Mouse (Mus musculus): ENCODE data around the gene Ubap2. TPM values are rescaled to one million over a fixed set of nuclear protein-coding genes. Genes with fewer than 3 reads are reported as not detected.
A peak's percentile ranks its signal among the peaks of the same experiment; 100 is the strongest.

Gene Ubap2
- polyA plus RNA-seq (2015; fragmentation: Nextera tagmentation; extraction: Ambion mirVana): 50.1 and 57.0 TPM in 2 replicates

DNA sequence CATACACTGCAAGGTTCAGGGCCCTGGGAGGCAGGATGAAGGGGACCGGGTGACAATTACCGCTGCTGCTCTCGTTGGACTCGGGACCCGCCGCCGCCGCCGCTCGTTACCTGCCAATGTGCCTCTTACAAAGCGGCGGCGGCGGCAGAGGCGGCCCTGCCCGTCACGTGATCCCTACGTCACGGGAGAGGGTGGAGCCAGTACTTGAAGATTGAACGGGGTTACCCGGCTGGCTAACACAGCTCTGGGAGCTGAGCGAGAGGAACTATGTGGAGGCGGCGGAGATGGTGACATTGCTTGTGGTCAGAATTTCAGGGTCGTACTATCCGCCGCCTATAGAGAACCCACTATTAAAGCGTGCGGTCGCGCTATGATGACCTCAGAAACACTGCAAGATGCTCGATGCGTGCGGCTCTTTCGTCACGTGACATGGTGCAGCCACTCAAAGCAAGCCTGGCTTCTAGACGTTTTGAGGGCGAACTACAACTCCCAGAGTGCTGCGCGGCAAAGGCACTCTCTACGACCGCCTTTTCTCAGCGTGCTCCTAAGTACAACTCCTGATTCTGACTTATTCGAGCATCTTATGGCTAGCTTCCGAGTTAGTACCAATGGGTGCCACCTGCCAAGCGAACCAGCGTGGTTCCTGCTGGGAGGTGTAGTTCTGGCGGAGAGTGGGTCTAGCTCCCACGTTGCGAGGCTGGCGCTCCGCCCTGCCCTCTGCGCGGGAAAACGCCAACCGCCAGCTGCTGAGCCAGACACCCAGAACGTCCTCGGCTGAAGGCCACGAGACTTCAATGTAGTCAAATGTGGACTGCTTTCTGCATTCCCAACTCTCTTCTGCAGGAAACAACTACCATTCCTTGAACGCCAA, at the start of gene Ubap2:
TSS of gene Ubap2 (minus strand) at position 165 of the 871 bp plus-strand sequence.
- WGBS: under 1% methylated on average over 60 of the region's 60 CpGs
- Histone ChIP-seq H3K9ac (ENCODE audit: low read length) (peak within 1 kb of the TSS; percentile 92), H3K4me3 (ENCODE audit: low read length) (peak within 1 kb of the TSS; percentile 75), H3K27ac (ENCODE audit: low read length) (peak within 1 kb of the TSS; percentile 95), H3K36me3 (ENCODE audit: control insufficient read depth, insufficient read depth, low read length) (no peaks in the 10 kb centered on the region), H3K4me1 (replicated peaks; ENCODE audit: control insufficient read depth, insufficient read depth, low read length) (peaks cover 19% of the 10 kb centered on the region), H3K27me3 (ENCODE audit: control insufficient read depth, insufficient read depth, low read depth, low read length) (no peaks in the 10 kb centered on the region), H3K4me2 (ENCODE audit: low read depth, low read length) (peak within 1 kb of the TSS; percentile 89), H3K9me3 (ENCODE audit: control insufficient read depth, low read length) (no peaks in the 10 kb centered on the region)
- ATAC-seq (ENCODE audit: low read depth): peak; percentile 98

DNA sequence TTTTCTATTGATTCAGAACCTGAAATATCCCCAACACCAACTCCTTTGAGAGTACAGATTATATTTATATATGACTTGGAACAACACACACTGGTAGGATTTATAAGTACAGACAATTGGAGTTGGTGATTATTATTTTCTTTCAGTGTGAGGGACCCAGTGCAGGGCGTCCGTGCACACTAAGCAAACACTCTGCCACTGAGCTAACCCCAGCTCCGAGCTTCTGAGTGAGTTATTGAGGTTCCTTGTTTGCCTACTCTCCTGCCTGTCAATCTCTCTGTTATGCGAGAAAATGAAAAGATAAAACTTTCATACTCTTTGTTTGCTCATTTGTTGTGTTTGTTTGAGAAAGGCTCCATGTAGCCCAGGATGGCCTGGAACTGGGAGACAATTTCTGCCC, 46.0 kb upstream of the Ubap2 start:
- H3K27ac ChIP-seq (ENCODE audit: low read length): no peak overlapping the region
- no peaks in the 10 kb centered on the region for H3K27me3 ChIP-seq (ENCODE audit: control insufficient read depth, insufficient read depth, low read depth, low read length)
- H3K36me3 ChIP-seq (ENCODE audit: control insufficient read depth, insufficient read depth, low read length): no peaks in the 10 kb centered on the region
- H3K9ac ChIP-seq (ENCODE audit: low read length): no peak overlapping the region
- H3K4me1 ChIP-seq (replicated peaks; ENCODE audit: control insufficient read depth, insufficient read depth, low read length): no peaks in the 10 kb centered on the region
- no peak for ATAC-seq (ENCODE audit: low read depth)
- H3K4me2 ChIP-seq (ENCODE audit: low read depth, low read length): no peak overlapping the region
- H3K4me3 ChIP-seq (ENCODE audit: low read length): no peak overlapping the region
- WGBS: 35% methylated on average over 4 of the region's 4 CpGs
- no peaks in the 10 kb centered on the region for H3K9me3 ChIP-seq (ENCODE audit: control insufficient read depth, low read length)

DNA sequence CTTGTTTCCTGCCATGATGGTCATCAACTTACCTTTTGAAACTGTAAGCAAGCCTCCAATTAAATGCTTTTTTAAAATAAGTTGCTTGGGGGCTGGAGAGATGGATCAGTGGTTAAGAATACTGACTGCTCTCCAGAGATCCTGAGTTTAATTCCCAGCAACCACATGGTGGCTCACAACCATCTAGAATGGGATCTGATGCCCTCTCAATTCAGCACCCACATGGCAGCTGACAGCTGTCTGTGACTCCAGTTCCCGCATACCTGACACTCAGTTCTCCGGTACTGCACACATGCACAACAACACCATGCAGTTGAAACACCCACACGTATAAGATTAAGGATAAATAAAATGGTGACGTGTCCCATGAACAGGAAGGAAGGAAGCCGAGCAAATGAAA, 43.3 kb upstream of the Ubap2 start:
- no peak overlapping the region for H3K9ac ChIP-seq (ENCODE audit: low read length)
- H3K9me3 ChIP-seq (ENCODE audit: control insufficient read depth, low read length): no peaks in the 10 kb centered on the region
- no peak for ATAC-seq (ENCODE audit: low read depth)
- H3K4me2 ChIP-seq (ENCODE audit: low read depth, low read length): no peak overlapping the region
- H3K27me3 ChIP-seq (ENCODE audit: control insufficient read depth, insufficient read depth, low read depth, low read length): no peaks in the 10 kb centered on the region
- no peaks in the 10 kb centered on the region for H3K36me3 ChIP-seq (ENCODE audit: control insufficient read depth, insufficient read depth, low read length)
- H3K27ac ChIP-seq (ENCODE audit: low read length): no peak overlapping the region
- no peak overlapping the region for H3K4me3 ChIP-seq (ENCODE audit: low read length)
- WGBS: 59% methylated on average over 5 of the region's 5 CpGs
- H3K4me1 ChIP-seq (replicated peaks; ENCODE audit: control insufficient read depth, insufficient read depth, low read length): peaks cover 5% of the 10 kb centered on the region

DNA sequence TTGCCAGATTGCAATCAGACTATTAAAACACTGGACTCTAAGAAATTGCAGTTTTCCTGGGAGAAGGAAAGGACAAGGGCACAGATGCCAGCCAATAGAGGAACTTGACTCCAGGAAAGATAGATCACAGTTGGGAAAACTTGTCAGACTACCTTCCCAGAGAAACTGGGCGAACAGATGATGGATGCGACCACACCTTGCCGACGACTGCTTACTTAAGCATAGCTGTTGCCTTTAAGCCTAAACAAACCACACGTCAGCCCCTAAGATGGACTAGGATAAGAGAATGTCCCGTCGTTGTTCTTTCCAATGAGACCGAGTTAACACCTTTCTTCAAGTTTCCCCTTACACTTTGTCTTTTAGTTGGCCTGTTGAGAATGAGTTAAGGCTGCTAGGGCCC, 40.2 kb upstream of the Ubap2 start:
- no peaks in the 10 kb centered on the region for H3K36me3 ChIP-seq (ENCODE audit: control insufficient read depth, insufficient read depth, low read length)
- peak overlapping the region; percentile 62 for H3K4me2 ChIP-seq (ENCODE audit: low read depth, low read length)
- no peak for ATAC-seq (ENCODE audit: low read depth)
- H3K4me3 ChIP-seq (ENCODE audit: low read length): peak overlapping the region; percentile 69
- H3K27ac ChIP-seq (ENCODE audit: low read length): peak overlapping the region; percentile 97
- H3K9ac ChIP-seq (ENCODE audit: low read length): peak overlapping the region; percentile 63
- H3K4me1 ChIP-seq (replicated peaks; ENCODE audit: control insufficient read depth, insufficient read depth, low read length): peaks cover 12% of the 10 kb centered on the region
- no peaks in the 10 kb centered on the region for H3K27me3 ChIP-seq (ENCODE audit: control insufficient read depth, insufficient read depth, low read depth, low read length)
- WGBS: 11% methylated on average over 8 of the region's 8 CpGs
- no peaks in the 10 kb centered on the region for H3K9me3 ChIP-seq (ENCODE audit: control insufficient read depth, low read length)

DNA sequence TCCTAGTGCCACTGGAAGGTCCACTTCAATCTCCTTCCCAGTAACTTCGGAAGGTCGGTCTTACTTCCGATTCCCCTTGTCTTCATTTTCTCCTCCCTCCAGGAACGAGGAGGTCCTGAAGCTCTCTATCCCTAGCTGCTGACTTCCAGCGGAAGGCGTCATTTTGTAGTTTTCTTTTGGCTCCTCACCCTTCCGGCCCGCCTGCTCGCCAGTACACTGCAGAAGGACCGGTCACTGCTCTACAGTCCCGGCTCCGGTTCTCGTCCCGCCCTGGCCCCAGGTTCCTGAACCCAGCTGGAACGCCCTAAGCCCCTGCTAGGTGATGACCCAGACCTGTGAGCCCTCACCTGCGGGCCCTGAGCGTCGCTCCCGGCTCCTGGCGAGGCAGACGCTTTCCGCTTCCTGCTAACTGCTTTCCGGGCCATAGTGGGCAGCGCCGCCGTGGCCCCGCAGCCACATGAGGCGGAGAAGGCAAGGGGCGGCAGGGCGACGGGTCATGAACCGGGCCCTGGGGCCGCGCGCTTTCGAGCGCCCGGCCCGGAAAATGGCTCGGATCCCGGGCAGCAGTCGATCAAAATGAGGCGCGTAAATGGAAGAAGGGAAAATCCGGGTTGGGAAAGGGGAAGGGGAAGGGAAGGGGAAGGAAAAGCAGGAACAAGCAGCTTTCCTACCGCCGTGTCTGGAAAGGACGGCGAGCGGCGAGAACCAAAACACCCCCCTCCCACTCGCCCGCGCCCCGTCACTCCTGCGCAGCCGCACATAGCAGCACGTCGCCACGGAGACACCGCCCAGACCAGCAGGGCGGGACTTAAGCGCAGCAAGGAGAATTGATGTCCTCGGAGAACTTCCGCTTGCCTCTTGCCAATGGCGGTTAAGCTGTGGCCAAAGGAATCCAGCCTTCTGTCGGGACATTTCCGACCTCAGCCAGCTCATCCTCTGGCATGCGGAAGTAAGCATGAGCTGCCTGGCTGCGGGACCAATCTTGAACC, 39.5 kb upstream of the Ubap2 start, which contains the start of gene Dcaf12:
TSS of gene Dcaf12 (minus strand) at position 749 of the 989 bp plus-strand sequence.
- ATAC-seq (ENCODE audit: low read depth): peak; percentile 99
- Histone ChIP-seq H3K27me3 (ENCODE audit: control insufficient read depth, insufficient read depth, low read depth, low read length) (no peaks in the 10 kb centered on the region), H3K4me1 (replicated peaks; ENCODE audit: control insufficient read depth, insufficient read depth, low read length) (peaks cover 12% of the 10 kb centered on the region), H3K36me3 (ENCODE audit: control insufficient read depth, insufficient read depth, low read length) (peaks cover 3% of the 10 kb centered on the region; the same call in 1 of the 2 replicates), H3K4me2 (ENCODE audit: low read depth, low read length) (peak within 1 kb of the TSS; percentile 88), H3K9me3 (ENCODE audit: control insufficient read depth, low read length) (no peaks in the 10 kb centered on the region), H3K4me3 (ENCODE audit: low read length) (peak within 1 kb of the TSS; percentile 69), H3K9ac (ENCODE audit: low read length) (peak within 1 kb of the TSS; percentile 82), H3K27ac (ENCODE audit: low read length) (peak within 1 kb of the TSS; percentile 97)
- WGBS: under 1% methylated on average over 70 of the region's 70 CpGs

DNA sequence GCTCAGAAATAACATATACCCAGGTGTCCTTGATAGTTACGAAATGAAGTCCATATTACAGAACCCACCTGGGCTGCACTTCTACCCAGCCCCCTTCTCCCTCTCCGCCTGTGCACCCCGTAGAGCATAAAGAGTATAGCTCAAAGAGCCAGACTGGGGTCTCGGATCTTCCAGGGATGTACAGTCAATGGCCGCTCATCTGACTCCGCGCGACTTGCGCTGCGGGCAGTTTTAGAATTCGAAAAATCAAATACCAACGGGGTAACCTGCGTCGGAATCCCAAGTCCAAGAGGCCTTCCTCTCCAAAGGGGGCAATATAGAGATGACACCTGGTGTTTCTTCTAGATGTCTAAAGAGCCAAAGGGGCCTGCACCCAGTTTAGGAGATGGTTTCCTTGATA, 38.8 kb upstream of the Ubap2 start:
- Histone ChIP-seq H3K4me1 (replicated peaks; ENCODE audit: control insufficient read depth, insufficient read depth, low read length) (peaks cover 12% of the 10 kb centered on the region), H3K4me2 (ENCODE audit: low read depth, low read length) (peak overlapping the region; percentile 88), H3K4me3 (ENCODE audit: low read length) (peak overlapping the region; percentile 69), H3K27me3 (ENCODE audit: control insufficient read depth, insufficient read depth, low read depth, low read length) (no peaks in the 10 kb centered on the region), H3K27ac (ENCODE audit: low read length) (peak overlapping the region; percentile 97), H3K9ac (ENCODE audit: low read length) (peak overlapping the region; percentile 82), H3K36me3 (ENCODE audit: control insufficient read depth, insufficient read depth, low read length) (peaks cover 3% of the 10 kb centered on the region; the same call in 1 of the 2 replicates), H3K9me3 (ENCODE audit: control insufficient read depth, low read length) (no peaks in the 10 kb centered on the region)
- ATAC-seq (ENCODE audit: low read depth): no peak
- 12% methylated on average over 14 of the region's 14 CpGs for WGBS

DNA sequence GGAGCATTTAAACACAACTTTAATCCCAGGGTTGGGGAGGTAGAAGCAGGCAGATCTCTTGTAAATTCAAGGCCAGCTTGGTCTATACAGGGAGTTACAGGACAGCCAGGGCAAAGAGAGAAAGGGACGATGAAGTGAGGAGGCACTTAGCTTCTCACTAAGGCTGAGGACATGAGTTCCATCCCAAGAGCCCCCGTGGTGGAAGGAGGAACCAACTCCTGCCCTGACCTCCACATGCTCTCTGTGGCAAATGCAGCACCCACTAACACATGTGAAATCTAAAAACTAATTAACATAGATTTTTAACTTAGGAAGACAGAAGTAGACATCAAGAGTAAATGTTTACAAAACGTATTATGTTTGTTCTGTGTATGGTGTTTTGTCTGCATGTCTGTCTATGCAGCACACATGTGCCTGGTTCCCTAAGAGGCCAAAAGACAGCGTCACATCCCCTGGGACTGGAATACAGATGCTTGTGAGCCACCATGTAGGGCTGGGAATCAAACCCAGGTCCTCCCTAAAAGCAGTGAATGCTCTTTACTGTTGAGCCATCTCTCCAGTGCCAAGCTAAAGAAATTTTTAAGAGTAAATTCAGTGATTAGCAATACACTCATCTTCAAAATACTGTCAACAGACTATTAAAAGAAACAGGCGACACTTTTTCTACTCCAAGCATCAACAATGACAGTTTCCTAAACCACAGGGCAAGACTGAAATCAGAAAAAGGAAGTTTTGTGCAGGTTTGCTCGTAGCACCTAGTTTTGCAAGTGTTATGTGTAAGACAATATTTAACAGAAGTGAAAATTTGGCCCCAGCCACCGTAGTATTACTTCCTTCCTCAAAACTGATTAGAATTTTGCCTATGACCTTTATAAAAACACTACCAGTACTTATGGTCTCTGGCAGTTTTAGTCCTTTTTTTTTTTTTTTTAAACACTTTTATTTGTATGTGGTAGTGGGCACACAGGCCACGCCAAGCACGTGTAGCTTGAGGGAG, 35.9 kb upstream of the Ubap2 start:
- H3K36me3 ChIP-seq (ENCODE audit: control insufficient read depth, insufficient read depth, low read length): peaks cover 10% of the 10 kb centered on the region
- no peaks in the 10 kb centered on the region for H3K27me3 ChIP-seq (ENCODE audit: control insufficient read depth, insufficient read depth, low read depth, low read length)
- 87% methylated on average over 9 of the region's 9 CpGs for WGBS
- no peak overlapping the region for H3K27ac ChIP-seq (ENCODE audit: low read length)
- ATAC-seq (ENCODE audit: low read depth): no peak
- H3K9me3 ChIP-seq (ENCODE audit: control insufficient read depth, low read length): no peaks in the 10 kb centered on the region
- H3K9ac ChIP-seq (ENCODE audit: low read length): no peak overlapping the region
- H3K4me1 ChIP-seq (replicated peaks; ENCODE audit: control insufficient read depth, insufficient read depth, low read length): peaks cover 12% of the 10 kb centered on the region
- H3K4me2 ChIP-seq (ENCODE audit: low read depth, low read length): no peak overlapping the region
- H3K4me3 ChIP-seq (ENCODE audit: low read length): no peak overlapping the region

DNA sequence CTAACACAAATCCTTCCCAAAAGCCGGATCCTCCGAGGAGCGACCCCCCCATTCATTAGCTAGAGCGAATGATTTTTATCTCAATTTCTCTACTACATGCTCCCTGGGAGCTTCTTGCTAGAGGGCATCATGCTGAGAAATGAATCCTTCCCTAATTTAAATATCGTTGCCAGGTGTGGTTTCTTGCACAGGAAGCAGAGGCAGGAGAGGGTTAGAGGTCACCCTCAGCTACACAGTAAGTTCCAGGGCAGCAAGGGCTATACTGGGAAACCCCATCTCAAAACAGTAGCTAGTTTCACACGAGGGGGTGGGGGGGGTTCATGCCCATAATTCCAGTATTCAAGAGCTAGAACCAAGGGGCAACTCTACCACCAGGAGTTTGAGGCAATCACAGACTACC, 32.5 kb upstream of the Ubap2 start:
- no peak for ATAC-seq (ENCODE audit: low read depth)
- Histone ChIP-seq H3K27ac (ENCODE audit: low read length) (no peak overlapping the region), H3K9ac (ENCODE audit: low read length) (no peak overlapping the region), H3K4me1 (replicated peaks; ENCODE audit: control insufficient read depth, insufficient read depth, low read length) (peaks cover under 1% of the 10 kb centered on the region; the same call in 1 of the 2 replicates), H3K4me2 (ENCODE audit: low read depth, low read length) (no peak overlapping the region), H3K9me3 (ENCODE audit: control insufficient read depth, low read length) (no peaks in the 10 kb centered on the region), H3K27me3 (ENCODE audit: control insufficient read depth, insufficient read depth, low read depth, low read length) (no peaks in the 10 kb centered on the region), H3K4me3 (ENCODE audit: low read length) (no peak overlapping the region), H3K36me3 (ENCODE audit: control insufficient read depth, insufficient read depth, low read length) (peaks cover 17% of the 10 kb centered on the region)
- WGBS: 83% methylated on average over 6 of the region's 6 CpGs
